Mouse (Mus musculus): ENCODE data around the gene Wif1.
A peak's percentile ranks its signal among the peaks of the same experiment; 100 is the strongest.

Wif1 gene

DNA sequence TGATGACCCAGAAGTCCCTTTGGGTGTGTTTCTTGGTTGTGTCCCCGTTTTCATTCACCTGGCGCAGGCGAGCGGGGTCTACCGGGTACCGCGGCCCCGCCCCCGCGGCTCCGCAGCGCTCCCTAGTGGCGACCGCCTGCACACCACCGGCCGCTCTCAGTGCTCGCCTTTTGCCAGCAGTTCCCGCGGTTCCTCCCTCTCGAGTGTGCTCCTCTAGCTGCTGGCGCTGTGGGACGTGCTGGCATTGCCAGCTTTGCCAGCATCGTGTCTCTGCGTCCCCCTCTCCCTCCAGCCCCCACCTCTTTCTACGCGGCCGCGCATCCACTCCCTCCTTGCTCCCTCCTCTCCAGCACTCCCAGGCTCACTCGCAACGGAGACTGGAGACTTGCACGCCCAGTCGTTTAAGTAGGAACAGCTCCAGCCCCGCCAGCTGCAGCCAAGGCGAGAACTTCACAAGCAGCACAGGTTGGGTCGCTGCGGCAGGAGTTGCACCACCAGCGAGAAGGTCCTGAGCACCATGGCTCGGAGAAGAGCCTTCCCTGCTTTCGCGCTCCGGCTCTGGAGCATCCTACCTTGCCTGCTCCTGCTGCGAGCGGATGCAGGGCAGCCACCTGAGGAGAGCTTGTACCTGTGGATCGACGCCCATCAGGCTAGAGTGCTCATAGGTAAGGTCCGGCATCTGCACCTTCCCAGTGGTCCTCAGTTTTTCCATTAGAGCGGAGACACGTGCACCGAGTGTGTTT, at the start of gene Wif1:
Gene Wif1 (plus strand): TSS at position 135 of the 743 bp plus-strand sequence.
- DNase-seq (ENCODE audit: extremely low spot score) = peak; percentile 86

DNA sequence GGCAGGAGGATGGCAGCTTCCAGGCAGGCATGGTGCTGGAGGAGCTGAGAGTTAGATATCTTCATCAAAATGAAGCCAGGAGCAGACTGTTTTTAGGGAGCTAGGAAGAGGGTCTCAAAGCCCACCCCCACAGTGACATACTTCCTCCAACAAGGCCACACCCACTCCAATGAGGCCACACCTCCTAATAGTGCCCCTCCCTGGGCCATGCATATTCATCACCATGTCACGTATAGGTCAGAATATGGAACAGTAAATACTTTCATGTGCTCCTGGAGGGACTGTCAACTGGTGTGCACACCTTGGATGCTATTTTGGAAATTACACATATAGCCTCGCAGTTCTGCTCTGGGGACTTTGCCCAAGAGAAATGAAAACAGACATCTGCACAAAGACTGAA, 31.6 kb upstream of the Wif1 start:
- DNase-seq (ENCODE audit: extremely low spot score) = no peak

DNA sequence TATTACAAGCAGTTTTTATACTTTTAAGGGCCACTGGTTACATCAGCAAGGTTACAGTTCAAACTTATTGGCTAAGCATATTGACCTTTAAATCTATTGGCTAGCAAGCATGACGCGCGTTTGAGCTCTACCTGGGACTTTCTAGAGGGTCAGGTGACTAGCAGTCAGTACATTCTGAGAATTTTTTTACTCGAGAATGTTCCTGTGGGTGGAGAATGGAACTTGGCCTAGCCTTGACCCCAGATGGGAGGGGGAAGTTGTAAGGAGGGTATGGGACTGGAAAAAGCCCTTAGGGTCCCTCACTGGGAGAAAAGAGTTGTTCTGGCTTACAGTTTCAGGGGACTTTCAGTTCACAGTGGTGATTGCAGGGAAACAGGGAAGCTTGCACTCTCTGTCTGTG, 22.3 kb upstream of the Wif1 start:
- no peak for DNase-seq (ENCODE audit: extremely low spot score)

DNA sequence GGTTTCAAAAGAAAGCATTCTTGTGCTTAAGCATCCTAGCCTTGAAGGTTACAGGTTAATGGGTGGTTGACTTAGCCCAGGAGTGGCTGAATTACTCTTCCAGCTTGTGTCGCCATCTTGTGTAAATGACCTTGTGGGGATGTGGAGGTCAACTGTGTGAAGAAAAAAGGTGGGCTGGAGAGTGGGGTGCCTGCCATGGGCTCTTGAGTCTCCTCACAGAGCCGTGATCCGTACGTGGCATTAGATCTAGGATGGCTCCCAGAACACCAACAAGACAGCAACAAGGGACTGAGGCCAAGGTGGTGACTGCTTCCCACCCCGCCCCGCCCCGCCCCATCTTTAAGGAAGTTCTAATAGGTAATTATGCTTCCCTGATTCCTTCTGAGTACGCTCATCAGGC, 17.5 kb upstream of the Wif1 start:
- no peak for DNase-seq (ENCODE audit: extremely low spot score)

DNA sequence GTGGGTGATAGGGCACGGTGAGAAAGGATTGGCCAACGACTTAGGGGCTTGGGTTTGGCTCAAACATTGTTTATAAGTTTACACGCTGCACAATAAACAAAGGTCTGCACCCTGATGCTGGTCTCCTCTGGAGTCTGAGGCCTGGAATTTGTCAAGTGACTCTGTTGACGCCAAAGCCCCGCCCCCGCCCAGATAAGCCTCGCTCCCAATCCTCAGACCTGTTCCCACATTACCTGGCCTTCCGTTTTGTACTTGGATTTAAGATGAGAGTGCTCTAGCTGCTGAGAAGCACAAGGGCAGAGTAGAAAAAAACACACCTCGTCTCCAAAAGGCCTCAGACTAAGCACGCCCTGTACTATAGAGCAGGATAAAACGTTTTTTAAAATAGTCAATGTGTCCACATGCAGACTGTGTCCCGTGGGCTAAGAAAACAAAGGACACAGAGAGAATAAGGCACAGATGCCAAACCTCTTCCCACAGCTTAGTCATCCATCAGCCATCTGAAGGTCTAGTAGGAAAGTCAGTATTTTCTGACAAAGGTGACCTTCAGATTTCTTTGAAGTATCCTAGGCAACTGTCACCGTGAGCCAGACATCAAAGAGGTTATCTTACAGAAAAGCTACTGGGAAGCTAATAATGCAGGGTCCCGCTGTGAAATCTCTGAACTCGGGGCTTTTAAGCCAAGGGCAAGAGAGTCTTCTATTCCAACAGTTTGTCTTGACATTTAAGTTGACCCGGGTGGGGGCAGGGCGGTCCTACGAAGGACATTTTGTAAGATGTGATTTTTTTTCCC, 16.9 kb upstream of the Wif1 start:
- DNase-seq (ENCODE audit: extremely low spot score) = peak; percentile 31

DNA sequence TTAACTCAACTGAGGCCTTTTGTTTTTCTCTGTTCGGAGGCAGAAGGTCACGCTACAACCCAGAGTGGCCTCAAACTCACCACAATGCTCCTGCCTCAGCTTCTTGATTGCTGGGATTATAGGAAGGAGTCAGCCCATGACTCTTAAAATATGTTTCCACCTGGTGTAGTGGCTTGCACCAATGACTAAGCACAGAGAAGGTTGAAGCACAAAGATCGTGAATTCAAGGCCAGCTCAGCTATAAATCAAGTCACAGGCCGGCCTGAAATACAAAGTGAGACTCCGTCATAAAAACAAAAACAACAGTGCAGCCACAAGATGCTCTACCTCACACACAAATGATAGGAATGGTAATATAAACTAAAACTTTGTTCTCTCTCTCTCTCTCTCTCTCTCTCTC, 10.8 kb upstream of the Wif1 start:
- no peak for DNase-seq (ENCODE audit: extremely low spot score)

DNA sequence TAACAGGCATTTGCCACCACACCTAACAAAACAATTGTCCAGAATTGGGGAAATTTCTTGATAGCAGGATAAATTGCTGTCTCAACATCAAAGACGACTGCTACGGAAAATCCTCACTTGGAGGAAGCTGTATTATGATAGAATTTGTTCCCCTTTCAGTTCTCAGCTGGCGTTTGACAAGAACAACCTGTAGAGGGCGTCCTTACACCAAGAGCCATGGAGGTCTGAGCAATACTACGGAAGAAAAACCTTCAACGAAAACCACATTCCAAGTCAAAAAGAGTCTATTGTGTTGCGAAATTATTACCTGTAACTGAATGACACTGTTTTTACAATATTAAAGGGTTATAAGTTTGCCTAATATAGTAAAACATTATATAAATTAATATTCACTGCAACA, 2.0 kb upstream of the Wif1 start:
- peak; percentile 49 for DNase-seq (ENCODE audit: extremely low spot score)

DNA sequence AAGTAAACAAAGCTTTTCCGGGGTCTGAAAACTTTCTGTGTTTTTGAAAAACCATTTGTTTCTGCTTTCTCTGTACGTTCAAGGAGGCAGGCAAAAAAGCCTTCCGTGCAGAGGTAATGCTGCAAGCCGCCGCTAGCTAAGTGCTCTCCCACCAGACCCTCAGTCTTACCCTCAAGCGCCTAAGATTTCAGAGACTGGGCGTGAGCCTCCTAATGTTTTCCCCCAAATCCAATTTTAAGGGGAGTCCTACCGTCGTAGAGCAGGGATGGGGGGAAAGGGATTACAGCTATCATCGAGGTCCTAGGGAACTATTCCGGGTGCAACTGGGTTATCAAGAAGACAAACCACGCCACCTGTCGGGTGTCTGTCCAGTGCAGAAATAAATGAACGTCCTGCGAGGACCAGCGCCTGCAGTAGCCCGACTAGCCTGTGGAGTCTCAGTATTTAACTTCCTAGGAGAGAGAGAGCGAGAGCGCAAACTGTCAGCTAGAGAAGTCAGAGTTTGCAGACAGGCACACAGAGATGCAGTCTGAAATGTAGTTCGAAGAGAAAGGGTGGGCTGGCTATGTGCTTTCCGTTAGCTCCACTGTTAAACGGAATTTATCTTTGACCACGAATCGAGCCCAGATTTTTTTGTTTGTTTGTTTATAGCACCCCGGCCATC, 500 bp upstream of the Wif1 start:
- DNase-seq (ENCODE audit: extremely low spot score) = peak; percentile 85

DNA sequence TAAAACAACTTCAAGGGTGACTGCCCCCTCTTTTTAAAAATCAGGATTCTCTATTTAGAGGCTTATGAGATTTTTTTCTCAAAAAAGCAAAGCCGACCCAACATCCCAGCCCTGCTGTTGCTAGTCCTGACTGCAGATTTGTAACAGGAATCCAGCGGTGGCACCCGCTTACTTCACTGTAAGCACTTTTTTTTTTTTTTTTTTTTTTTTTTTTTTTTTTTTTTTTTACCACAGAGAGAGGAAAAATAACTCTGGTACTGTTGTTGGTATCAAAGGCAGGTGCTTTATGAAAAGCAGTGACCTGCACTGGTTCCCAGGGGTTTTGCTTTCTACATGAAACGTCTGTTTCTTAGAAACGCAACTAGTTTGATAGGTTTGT, 798 bp downstream of the Wif1 start:
- no peak for DNase-seq (ENCODE audit: extremely low spot score)

DNA sequence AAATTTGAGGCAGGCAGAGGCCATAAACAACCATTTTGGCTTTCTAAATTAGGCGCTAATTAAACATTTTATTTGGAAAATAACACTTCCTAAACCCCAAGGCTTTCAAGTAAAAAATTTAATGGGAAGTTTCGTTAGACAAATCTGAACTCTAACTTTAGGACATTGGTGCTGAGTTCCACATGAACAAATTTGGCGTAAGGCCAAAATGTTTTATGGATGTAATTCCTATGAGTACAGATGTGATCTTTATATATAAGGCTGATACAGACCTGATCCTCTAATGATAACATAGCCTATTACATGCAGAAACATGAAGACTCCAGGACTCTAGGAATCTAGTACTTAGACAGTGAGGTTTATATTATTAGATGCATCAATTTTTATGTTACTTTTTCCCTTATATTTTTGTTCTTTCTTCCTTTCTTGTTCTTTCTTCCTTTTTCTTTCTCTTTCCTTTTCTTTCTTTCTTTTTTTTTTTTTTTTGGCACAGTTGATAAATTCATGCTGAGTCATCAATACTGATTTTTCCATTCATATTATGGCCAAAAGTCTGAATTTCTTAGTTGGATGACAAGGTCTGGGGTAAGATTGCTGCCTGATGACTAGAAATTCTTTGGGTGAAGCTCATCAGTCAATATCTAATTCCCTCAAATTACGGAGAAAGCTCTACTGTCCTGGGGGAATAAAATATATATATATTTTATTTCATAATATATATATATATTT, 5.0 kb downstream of the Wif1 start:
- no peak for DNase-seq (ENCODE audit: extremely low spot score)

DNA sequence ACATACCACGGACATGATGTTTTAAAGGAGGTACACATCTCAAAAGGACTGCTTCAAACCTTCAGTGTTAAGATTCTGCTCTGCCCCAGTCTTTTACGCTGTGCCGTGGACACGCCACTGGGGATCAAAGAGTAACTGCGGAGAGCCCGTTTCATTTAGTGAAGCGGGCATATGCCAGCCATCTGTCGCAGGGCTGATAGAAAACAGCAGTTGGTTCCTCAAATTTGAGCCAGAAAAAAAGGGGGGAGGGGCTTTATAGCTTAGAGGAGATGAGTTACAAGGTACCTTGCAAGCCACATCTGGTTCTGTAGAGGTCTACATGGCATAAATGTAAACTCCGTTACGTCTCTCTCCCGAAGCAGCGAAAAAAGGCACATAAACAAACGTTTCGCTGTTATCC, 7.2 kb downstream of the Wif1 start:
- DNase-seq (ENCODE audit: extremely low spot score) = no peak

DNA sequence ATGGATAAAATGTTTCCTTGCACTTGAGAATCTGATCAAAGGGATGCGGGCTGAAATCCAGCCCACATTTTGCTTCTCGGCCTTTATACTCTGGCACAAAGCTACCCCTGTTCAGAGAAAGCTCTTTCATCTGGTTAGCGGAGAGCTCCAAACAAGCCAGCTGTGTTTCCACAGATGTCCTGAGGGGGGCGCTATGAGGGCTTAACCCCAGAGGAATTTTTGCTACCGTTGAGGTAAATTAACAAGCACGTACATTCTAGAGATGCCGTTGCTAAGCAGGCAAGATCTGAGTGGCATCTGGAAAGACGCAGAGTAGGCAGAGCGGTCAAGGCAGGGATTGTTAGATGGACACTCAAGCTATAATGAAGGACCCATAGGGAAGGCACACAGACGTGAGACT, 13.7 kb downstream of the Wif1 start:
- DNase-seq (ENCODE audit: extremely low spot score) = no peak

DNA sequence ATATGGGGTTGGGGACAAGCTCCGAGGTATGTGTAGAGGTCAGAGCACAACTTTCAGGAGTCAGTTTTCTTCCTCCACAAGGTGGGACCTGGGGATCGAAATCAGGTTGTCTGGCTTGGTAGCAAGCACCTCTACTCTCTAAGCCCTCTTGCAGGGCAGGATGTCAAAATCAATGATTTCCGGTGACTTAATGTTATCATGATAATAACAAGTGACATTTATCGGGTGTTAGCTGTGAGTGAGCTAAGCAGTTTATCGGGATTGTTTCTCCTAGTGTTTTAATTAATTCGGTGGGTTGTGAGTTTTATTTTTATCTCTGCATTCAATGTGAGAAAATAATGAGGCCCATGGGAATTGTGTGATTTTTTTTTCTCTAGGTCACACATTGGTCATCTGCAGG, 18.3 kb downstream of the Wif1 start:
- no peak for DNase-seq (ENCODE audit: extremely low spot score)

DNA sequence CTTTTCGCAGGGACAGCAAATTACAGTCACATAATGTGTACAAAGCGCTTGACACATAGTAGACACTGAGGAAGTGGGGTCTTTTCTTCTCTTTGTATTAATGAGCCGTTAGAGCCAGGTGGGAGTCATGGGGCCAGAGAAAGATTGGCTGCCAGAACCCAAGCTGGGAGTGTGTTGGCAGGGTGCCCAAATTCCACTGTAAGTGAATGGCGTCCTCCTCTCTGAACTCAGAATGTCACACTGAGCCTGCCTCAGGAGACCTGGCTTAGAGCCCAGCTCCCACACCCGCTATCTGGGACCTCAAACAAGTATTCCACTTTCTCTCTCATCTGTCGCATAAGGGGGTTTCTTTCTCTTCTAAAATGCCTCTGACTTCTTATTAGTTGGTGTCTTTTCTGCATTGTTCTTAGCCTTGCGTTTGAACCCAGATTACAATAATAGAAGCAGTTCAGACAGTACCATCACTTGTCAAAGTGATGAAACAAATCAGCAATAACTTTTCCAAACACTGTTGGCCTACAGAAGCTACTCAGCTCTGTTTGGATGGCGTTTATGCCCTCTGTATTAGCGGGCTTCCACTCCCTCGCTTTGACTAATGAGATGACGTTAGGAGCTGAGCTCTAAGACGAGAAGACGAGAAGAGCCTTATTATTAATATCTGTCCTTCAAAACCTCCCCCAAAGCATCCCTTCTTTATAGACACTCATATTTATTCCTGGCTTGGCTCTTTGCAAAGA, 21.9 kb downstream of the Wif1 start:
- no peak for DNase-seq (ENCODE audit: extremely low spot score)

DNA sequence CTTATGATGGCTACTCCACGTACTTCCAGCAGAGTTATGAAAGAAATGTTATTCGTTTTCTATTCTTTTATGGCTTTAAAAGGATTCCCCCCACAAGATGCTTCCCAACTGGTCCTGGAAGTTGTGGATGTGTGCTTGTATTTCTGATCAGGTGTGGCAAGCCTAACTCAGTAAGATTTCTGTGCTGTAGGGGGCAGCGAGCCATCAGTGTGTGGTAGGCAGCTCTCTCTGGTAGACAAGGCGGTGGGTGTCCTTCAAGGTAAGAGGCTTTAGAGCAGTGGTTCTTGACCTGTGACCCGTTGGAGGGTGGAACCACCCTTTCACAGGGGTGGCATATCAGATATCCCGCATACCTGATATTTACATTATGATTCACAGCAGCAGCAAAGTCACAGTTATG, 23.1 kb downstream of the Wif1 start:
- DNase-seq (ENCODE audit: extremely low spot score) = no peak

DNA sequence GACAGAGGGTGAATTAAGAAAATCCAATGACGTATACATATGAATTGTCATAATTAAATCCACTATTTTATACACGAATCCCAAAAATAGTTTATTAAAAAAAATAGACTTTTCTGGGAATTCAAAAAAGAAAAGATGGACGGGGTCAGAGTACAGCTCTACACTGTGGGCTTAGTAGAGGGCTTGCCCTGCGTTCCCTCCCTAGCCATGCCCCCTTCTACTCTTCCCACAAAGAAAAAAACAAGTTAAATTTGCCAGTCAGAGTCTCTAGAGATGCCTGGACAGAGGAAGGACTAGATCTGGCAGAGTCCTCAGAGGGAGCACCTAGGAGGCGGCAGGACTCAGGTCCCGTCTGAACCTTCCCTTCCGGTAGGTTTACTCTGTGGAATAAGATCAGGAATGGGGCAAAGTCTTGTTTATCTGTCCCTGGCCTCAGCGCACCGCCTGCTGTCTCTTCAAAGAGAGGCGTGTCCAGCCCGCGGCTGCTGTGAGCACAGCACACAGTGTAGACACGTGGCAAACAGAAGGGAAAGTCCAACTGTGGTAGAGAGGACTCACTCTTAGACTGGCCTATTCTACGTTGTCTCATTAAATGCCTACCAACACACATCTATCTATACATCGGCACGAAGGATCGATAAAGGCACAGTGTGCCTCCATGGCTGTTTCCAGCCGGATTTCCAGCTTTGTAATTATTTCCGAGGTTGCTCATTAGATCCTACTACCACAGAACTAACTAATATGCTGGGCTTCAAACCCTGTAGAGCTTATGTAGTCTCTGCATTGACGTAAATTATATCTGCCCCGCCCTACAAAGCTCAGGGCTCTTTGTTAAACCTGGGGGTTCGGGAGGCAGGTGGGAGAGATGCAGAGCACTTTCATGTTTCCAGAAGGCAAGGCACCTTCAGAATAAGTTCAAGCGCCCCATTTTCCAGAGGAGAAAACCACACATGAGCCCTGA, 25.6 kb downstream of the Wif1 start:
- DNase-seq (ENCODE audit: extremely low spot score) = no peak

DNA sequence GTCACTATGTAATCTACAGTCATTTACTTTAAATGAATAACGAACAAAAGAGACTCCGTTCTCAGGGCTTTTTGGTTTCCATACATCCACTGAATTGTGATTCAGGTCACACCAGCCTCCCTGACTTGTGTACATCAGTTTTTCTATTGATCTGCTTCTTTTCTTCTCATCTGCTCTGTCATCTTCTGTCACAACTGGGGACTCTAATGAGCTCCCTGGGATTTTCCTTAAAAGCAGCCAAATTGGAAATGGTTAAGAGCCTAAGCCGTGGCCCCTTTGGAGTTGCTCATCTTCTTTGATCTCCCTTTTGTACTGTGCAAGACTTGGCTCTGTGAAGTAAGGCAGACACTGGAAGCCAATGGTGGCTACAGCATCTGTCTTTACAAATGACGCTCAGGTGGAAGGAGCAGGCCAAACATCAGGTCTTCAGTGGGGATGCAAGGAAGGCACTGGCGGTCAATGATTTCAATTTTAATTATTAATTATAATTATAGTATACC, 27.6 kb downstream of the Wif1 start:
- DNase-seq (ENCODE audit: extremely low spot score) = no peak

DNA sequence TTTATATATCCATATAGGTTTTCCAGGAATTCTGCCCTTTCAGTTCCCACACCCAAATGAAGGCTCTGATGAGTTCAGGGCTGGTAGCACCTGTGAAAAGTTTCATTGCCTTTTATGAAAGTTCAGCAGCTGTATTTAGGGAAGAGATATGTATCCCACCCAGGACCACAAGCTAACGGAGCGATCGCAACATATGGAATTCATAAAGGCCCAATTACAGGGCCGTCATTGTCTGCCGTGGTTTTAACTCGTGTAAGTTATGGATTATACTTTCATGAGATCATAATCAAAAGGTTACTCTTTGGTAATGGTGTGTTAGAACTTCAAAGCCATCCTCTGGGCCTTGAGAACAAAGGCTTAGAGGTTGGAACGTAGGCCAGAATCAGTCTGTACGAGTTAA, 28.9 kb downstream of the Wif1 start:
- DNase-seq (ENCODE audit: extremely low spot score) = no peak

DNA sequence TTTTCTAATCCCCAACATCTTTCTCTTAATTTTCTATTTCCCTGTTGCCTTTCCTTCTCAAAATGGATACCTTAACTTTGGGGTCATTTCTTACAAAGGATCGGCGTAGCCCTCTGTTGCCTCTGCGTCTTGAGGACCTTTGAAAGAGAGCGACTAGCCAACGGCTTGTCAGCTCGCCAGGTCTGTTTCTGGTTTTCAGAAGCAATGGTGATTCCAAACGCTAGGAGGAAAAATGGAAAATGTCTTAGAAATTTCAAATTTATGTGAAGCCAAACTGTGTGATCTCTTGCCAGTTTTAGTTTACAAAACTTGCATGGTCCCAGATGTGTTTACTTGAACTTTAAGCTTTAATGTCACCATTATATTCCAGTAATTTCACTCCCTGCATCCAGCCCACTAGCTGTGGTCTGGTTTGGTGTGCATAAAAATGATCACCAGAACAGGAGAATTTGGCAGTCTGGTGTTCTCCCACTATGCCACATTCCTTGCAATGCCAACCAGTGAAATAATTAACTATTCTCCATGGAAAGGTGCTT, 33.7 kb downstream of the Wif1 start:
- no peak for DNase-seq (ENCODE audit: extremely low spot score)

DNA sequence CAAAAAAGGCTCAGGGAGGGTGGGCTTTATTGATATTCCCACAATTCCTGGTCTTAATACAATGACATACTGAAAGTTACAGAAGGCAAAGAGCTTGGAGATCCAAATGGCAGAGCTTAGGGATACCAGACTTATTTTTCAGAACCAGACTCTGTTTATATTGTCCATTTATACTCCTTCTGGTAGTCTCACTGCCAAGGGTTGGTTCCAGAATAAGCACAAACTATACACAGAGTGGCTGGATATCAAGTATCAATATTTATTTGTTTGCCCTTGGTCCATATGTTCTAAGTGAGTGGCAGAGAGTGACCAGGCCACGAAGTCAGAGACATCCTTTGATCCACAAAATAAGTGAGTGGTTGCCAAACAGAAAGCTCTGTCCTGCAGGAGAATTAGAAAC, 34.2 kb downstream of the Wif1 start:
- no peak for DNase-seq (ENCODE audit: extremely low spot score)

Measured in embryo, embryonic 9.5 days (tissue).